Mouse (Mus musculus) granulocyte monocyte progenitor cell, adult 5-6 weeks (primary cell): ENCODE results near the gene Col6a1. TPM values are rescaled to one million over a fixed set of nuclear protein-coding genes. Genes with fewer than 3 reads are reported as not detected.
"Not testable (repeated sequence)": the region's sequence is repeated elsewhere in the genome, so short reads cannot be mapped to it uniquely, and the experiment has no call there.

Source experiments
- ATAC-seq: replicated peaks from 2 replicates; pipeline ENCODE4 v1.8.0; 2016; ENCODE audit warnings: mild to moderate bottlenecking, moderate TSS enrichment, inconsistent platforms; ENCODE audit not compliant: poor library complexity, severe bottlenecking
- total RNA-seq, 2 experiments: library from RNA; stranded (forward) in 1 of 2; stranded (reverse) in 1 of 2; fragments of 200-712, 200-1000 nt in 1 of 2; fragments of >200 nt in 1 of 2; fragmentation: Nextera tagmentation in 1 of 2; gene quantifications; 2 replicates each; pipeline ENCODE4 v1.2.3; 2014 to 2017

Gene Col6a1
- not detected in 2 replicates for total RNA-seq (2014; fragmentation: Nextera tagmentation)
- not detected in 2 replicates for total RNA-seq (2017)

DNA sequence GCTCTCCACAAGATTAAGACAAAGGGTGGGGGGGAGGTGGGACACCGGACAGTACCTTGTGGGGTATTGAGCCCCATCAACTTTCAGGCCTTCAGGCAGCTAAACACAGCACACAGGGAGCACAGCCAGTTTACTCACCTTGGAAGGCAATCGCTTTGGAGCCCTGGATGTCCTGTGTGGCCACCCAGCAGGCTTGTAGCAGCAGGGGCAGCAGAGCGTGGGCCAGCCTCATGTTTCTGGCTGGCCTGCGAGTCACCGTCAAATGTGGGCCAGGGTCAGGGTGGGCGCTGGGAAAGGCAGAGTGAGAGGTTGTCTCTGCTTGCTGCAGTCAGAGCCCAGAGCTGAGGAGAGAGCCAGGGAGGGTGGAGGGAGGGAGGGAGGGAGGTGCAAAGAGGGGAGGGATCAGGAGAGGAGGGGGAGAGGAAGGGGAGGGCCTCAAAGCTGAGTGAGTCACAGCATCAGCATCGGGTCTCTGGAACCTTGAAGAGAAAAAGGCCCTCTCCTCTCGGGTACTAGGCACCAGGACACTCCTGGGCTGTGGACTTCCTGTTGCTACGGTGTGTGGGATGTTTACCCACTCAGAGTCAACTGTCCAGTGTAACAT, at the start of gene Col6a1:
TSS of gene Col6a1 (minus strand) at position 487 of the 604 bp plus-strand sequence.
- no peak for ATAC-seq

DNA sequence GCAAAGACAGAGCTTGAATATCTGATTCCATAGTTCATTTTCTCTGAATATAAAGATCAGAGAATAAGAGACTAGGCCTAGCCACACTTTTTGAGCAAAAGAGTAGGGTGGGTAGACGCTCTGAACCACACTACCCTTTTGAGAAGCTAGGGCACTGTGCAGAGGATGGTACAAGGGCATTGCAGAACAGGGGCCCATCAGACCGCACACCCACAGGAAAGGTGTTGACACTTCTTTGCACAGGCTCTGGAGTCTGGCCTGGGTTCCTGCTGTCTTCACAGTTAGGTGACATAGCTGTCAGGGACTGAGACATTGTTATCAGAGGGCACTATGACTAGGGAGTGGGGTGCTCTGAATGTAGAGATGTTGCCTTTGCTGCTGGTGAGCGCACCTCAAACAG, 45.7 kb upstream of the Col6a1 start:
- no peak for ATAC-seq

DNA sequence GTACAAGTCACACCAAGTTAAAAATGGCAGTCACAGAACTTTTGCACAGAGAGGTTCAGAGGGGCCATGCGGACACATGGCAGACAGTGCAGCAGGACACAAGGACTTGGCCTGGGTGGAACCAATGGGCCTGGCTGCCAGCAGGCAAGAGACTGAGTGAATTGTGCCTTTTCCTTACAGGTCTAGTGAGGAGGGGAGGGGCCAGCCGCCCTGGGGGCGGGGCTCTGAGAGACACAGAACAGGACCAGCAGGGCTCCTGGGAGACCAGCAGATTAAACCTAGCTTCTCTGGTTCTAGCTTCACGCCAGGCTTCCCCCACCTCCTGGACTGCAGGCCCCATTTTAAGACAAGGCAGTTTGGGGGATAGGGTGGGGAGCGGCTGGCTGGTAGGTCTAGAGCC, 45.1 kb upstream of the Col6a1 start:
- ATAC-seq, result no peak

DNA sequence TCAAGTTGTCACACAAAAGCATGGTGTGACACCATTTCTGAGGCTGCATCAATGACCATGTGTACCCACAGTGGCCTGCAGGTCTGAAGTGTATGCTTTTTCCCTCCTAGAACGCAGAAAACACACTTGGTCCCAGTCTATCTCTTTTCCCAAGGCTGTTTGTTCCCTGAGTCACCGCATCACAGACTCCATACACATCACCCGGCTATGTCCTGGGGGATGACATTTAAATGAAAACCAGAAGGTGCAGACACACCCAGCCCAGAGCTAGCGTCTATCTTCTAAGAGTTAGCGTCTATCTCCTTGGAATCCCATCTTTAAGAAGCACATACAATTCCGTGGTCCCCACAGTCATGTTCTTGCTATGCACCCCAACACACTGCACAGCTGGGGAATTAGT, 43.6 kb upstream of the Col6a1 start:
- no peak for ATAC-seq

DNA sequence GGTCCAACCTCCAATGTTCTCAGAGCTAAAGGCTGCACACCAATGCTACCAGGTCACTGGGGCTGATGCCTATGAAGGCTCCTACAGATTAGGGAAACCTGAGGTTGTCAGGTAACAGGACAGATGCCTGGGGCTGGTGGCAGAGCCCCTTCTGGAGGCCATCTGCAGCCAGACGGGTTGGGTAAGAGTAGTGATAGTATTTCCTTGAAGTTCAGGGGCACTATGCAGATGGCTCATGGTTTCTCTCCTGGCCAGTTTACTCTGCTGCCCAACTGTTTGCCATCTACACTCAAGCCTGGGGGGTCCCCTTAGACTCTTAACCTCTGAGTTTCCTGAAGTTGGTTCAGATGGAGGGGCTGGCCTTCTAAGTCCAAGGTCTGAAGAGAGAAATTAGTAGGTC, 40.2 kb upstream of the Col6a1 start:
- no peak for ATAC-seq

DNA sequence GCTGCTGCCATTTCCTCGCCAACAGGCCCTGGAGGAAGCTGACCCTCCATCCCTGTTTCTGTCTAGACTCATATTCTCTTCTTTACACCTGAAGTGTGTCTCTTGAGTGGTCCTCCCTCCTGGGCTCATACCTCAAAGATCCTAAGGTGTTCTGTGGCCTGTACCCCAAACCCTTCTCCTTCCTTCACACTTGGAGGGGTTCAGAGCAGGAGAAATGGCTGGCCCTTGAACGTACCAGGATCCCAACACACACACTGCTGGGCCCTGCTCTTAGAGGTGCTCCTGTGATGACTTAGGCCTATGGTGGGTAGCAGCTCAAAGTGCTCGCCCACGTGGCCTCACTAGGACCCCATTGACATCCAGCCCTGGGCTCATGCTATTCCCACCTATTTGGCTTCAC, 39.0 kb upstream of the Col6a1 start:
- ATAC-seq, result no peak

DNA sequence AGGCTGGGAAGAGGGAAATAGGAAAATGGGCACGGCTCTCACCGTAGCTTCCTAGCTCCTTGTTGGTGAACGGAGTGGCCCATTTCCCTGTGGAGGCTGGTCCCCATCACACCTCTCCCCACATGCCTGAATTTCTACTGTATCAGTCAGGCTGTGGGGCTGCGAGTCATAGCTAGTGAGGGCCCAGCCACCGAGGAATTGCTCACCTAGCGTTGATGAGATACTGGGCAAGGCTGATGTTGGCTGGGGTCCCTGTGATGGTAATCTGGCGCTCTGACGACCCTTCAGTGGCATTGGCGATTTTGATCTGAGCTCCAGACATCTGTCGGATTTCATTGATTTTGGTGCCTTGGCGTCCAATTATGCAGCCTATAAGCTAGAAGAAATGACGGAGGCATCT, 37.0 kb upstream of the Col6a1 start:
- no peak for ATAC-seq

DNA sequence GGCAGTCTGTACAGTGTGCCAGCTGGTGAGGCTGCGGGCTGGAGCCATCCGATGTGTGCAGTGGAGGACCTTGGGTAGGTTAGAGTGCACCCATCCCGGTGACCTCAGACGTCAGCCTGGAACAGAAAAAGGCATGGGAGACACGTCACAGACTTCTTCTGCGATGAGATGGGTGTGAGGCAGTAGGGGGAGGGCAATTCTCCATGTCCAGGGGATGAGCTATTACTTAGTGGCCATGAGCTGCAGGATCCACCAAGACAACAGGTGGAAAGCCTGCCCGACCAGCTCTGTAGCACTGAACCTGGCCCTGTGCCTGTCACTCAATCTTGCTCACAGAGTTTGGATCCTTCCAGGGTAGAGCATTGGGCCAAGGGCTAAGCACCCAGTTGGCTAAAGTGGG, 36.4 kb upstream of the Col6a1 start:
- no peak for ATAC-seq

DNA sequence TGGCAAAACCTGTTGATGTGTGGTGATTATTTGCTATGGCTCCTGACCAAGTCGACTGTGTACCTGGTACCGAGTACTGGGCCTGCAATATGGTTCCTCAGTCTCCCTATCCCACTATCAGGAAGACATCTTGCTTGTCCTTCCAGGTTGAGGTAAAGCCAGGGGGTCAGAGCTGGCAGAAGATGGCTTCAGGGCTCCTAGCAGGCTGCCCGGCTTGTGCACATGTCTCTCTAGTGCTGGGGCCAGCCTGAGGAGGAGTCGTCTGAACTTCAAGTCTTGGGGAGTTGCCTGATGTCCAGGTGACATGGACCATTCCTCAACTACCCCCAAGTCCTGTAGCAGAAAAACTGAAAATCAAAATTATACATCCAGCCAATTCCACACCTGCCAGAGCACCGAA, 33.9 kb upstream of the Col6a1 start:
- no peak for ATAC-seq

DNA sequence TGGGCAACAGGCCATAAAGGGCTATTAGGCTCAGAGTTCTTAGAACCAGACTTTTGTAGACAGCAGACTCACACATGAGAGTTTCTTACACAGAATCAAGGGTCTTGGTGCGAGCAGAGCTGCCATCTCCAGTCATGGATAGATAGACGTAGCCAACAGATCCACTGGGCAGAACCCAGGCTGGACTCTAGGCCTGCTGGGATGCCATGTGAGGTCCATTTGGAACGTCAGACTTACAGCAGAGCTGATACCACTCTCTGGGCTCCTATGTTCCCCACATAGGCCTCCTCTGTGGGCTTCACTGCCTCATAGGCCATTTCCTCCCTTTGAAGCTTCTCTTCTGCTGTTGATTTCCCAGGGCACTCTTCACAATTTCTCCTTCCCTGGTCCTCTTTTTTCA, 27.7 kb upstream of the Col6a1 start:
- ATAC-seq, result no peak

DNA sequence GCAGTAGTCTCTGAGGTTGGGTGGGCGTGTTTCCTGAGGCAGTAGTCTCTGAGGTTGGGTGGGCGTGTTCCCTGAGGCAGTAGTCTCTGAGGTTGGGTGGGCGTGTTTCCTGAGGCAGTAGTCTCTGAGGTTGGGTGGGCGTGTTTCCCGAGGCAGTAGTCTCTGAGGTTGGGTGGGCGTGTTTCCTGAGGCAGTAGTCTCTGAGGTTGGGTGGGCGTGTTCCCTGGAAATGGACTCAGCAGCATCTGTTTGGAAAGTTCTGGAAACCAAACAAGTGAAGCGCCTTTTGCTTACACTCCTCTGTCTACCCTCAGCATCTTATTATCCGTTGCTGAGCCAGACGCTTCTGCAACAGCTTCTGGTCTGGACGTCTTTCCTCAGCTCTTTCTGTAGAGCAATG, 18.3 kb upstream of the Col6a1 start:
- not testable (repeated sequence) for ATAC-seq

DNA sequence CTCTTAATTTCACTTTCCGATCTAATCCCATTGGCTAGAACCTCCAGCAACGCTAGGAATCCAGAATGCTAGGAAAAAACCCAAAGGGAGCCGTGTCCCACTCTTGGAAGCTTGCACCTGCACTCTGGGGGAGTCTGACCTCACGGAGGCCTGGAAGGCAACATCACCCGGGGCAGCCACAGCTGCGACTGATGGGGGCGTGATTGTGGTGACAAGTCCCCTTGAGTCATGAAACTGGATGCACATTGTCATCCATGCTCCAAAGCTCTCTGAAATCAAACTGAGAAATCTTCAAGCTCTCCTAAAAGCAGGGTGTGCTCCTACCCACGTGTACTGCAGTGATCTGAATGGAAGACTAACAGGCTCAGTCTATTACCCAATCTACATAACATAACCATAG, 10.8 kb upstream of the Col6a1 start:
- no peak for ATAC-seq

DNA sequence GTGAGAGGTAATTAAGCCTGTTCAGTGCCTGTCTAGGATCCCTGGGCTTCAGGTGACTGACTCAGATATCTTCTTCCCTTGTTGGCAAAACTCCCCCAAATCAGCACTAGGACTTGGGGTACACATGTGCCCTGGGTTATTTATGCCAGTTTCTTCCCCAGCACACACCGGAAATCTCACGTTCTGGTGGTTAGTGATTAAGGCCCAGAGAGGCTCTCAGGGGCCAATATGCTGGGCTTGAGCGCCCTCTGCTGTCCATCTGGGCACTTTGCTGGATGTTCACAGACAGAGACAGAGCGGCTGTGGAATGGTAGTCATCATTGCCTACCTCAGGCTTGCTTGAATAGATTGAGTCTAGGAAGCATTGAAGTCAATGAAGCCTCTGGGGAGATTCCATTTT, 9.0 kb upstream of the Col6a1 start:
- ATAC-seq, result peak; percentile 88

DNA sequence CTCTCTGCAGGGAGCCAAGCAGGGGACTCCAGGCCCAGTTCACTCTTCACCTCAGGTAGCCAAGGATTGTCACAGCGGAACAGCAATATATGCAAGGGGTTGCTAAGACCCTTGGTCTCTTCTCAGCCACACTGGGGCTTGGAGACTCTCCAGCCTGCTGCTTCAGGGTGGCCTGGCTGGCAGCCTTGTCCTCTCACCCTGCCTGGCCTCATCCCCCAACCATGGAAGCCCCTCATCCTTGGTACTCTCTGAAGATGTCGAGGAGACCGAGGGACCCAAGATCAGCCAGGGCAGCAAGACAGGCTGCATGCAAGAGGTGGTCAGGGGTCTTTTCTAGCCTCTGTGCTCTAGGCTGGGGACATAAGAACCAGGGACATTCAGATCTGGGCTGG, 7.7 kb upstream of the Col6a1 start:
- ATAC-seq, result no peak

DNA sequence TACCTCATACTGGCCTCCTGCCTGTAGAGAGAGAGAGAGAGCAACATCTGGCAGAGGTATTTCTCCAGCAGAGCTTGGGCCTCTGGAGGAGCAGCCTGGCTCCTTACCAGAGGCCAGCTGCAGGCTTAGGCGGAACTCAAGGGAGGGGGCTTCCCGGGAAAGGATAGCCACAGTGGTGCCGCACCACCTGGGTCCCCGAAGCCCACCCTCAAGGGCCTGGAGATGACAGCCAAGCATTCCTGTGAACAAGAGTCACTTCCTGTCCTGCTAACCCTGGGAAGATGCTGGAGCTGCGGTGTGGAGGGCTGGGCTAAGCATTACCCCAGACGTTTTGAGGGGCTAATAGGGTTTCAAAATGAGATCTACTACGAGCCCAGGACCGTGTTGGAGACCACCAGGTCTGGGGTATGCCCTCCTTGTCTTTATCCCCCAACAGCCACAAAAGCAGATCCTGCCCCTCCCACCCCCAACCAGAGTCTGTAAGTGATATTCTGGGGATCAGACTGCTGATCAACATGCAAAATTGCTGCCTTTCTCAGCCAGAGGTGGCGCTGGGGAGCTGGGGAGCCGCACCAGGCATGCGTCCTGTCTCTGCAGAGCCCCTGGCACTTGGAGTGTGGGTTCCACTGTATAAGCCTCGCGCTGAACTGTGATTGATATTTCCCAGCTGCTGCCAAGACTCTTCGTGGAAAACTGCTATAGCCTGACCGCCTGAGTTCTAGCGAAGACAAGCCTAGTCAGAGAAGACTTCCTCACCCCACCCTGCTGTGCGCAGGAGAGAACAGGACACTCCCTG, 7.1 kb upstream of the Col6a1 start:
- peak; percentile 59 for ATAC-seq

DNA sequence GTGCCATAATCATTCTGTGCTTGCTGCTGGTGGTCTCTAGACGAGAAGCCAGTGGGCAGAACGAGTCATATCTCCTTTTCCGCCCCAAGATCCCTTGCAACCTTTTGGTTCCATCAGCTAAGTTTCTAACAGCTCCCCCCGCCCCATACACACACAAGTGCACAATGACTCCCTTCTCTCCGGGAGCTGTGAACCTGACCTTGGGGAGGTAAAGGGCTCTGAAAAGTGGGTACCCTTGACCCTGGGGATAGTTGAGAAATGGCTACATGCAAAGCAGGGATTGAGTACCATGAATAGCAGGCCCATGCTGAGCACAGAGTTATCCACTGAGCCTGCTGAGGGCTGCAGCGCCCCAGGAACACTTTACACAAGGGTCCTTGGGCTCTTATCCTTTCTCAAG, 6.4 kb upstream of the Col6a1 start:
- ATAC-seq, result no peak

DNA sequence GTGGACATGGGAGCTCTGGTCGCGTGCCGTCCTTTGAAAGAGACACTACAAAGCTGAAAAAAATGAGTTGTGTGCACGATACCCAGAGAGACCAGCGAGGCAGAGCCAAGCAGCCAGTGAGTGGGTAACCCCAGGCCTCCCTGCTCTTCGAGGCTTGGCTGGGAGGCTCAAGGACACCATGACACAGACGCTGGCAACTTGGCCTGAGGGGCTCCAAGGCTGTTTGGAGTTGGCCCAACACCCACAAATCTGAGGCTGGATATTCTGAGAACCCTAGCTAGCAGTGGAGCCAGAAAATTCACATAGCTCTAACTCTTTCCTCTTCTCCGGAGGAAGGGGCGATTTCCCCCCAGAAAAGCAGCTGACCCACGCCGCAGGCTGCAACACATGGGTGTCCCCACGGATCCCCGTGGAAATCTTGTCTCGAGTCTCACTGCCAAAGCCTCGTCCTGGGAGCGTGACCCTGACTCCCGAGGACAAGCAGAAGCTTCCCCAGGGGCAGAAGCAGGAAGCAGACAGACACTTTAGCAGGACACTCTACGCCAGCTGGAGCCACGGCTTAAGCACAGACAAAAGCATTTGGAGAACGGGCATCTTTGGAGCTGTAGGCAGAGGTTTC, 5.8 kb upstream of the Col6a1 start:
- ATAC-seq, result no peak

DNA sequence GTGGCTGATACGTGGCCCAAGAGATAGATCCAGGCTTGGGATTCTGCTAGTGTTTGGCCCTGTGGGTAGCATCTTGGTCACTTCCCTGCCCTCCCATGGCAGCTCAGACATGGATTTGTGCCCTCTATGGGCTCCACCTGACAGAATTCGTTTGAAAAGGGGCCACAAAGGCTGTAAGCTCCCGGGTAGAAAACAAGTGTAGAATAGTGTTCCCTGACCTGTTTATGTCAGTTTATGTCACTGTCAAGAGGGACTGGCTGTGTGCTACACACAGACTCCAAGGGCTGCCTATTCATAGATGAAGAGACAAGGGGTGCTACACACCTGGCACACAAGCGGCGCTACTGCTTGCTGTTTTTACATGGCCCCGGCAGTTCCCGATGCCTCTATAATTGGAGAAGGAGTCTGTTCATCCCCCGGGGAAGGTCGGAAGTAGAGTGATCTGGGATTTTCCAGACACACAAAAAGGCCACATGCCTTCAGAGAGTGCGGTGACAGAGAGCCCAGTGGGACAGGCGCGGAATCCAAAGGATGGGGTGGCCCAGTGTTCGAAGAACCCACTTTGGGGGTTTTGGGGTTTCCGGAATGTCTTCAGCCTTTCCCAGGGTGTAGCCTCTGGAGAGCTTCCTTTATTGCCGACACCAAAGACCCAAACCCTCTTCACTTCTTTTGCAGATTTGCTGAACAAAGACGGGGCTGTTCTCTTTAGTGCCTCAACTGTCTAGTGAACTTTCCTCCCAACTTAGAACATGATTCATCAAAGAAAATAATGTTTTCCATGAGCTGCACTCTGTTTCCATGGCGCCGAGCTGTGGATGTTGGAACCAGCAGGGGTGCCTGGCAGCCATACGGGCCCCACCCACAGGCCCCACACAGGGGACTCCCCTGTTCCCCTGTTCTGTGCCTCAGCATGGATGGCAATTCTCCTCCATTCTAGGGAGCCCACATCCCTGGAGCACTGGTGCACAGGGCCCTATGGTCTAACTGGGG, 4.0 kb upstream of the Col6a1 start:
- no peak for ATAC-seq

DNA sequence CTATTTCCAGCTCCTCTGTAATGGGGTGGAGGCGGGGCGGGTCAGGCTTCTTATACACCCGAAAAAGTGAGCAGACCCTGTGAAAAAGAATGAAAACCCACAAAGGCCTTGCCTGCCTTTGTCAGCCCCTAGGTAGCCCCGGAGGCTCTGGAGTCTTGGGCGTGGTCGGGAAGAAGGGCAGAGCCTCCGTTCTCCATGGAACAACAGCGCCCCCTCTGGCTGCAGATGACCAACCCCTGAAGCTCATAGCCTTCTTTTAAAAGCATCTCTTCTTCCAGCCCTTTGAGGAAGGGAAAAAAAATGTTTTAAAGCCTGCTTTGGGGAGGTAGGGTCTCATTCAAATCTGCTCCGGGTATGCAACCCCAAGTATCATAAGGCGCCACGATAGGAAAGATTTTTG, 2.4 kb upstream of the Col6a1 start:
- peak; percentile 62 for ATAC-seq

DNA sequence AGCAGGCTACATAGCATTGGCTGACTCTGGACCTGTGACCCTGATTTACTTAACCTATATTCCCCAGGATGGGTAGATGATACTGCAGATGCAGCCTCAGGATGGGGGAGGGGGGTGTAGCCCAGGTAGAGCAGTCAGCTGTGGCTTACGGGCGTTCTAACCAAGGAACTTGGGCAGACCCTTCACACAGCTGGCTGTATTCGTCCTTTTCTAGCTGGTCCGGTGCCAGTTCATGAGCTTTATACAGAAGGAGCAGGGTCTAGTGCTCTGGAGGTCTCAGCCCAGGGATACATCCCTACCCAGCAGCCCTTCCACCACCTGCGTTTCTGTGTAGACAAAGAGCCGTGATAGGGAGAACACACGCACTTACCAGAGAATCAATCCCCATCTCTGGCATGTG, 1.3 kb upstream of the Col6a1 start:
- no peak for ATAC-seq

DNA sequence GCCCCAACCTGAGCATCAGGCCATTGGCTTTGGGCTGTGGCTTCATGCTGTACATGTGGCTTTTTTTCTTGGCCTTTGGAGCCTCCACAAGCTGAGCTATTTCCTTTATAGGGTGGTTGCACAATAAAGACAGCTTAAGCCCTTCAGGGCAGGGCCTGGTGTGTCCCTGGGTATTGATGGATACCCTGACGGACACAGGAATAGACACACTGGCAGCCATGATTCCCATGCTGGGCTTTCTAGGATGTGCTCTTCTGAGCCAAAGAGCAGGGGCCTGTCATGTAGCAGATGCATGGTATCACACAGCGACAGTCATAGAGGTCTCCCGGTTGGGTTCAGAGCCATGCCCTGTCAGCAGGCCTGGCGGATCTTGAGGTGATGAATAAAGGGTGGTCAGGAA, 898 bp upstream of the Col6a1 start:
- no peak for ATAC-seq
